Mouse (Mus musculus) Muller cell, postnatal 12 days (primary cell): ENCODE data around the gene Tspan31.

Experiments
- DNase-seq: peaks from one replicate; pipeline ENCODE4 v3.0.0-alpha.2; 2015; ENCODE audit errors: inconsistent ontology term

Tspan31 gene

GRCm38 (mm10) chr10:127041774-127042338 lies 28.2 kb downstream of the Tspan31 start:
- DNase-seq = peak; percentile 95

- peak; percentile 72 for DNase-seq
Measured at GRCm38 (mm10) chr10:127041274-127041766, 28.7 kb downstream of the Tspan31 start, which contains the start of the genes Mettl1 and Eef1akmt3. TSS of gene Mettl1 (plus strand) at chr10:127041414. TSS of gene Eef1akmt3 (minus strand) at chr10:127041513.

- peak; percentile 61 for DNase-seq
Measured at GRCm38 (mm10) chr10:127040569-127041214, 29.4 kb downstream of the Tspan31 start.

GRCm38 (mm10) chr10:127037641-127038040 lies 32.4 kb downstream of the Tspan31 start:
- no peak for DNase-seq

GRCm38 (mm10) chr10:127036273-127036672 lies 33.8 kb downstream of the Tspan31 start:
- DNase-seq = no peak

- DNase-seq = no peak
Measured at GRCm38 (mm10) chr10:127033301-127033741, 36.7 kb downstream of the Tspan31 start.

- DNase-seq = peak; percentile 88
Measured at GRCm38 (mm10) chr10:127030336-127031296, 39.4 kb downstream of the Tspan31 start, which contains the start of gene Tsfm. TSS of gene Tsfm (minus strand) at chr10:127030840.

GRCm38 (mm10) chr10:127018422-127018821 lies 51.6 kb downstream of the Tspan31 start:
- no peak for DNase-seq
